ENCODE assay signal across 24 mouse cellular contexts in genomic region chr9:22443157-22443556, GRCm38 (mm10). TPM values are rescaled to one million over a fixed set of nuclear protein-coding genes. Genes with fewer than 3 reads are reported as not detected.
DNase-seq lines count a peak whose midpoint lies in the region; ATAC-seq and TF ChIP-seq lines count a peak whose summit lies in the region.
"Had no signal": no experiment of that assay in that cellular context is flagged by ENCODE, and none has a peak within 500 bp of the region (broad histone marks: within the 10 kb centered on the region; RNA-seq: fewer than 3 reads in every experiment).

No protein-coding gene starts in this region.

- no peak overlapping the region for H3K4me2 ChIP-seq in liver, embryonic 15.5 days
- no peak overlapping the region for H3K4me2 ChIP-seq in liver, embryonic 11.5 days
- H3K4me2 ChIP-seq: heart, embryonic 13.5 days; hindbrain, embryonic 15.5 days had no signal

- H3K9ac ChIP-seq in liver, embryonic 15.5 days, result no peak overlapping the region
- H3K9ac ChIP-seq in liver, embryonic 11.5 days (ENCODE audit: low read depth, low read length), result no peak overlapping the region
- H3K9ac ChIP-seq: heart, embryonic 13.5 days; hindbrain, embryonic 15.5 days had no signal

- 0 out of 2 replicates have a peak overlapping the region, but pooled peaks have one; percentile 19 for H3K27ac ChIP-seq in liver, embryonic 15.5 days (replicated peaks)
- no peak overlapping the region for H3K27ac ChIP-seq in liver, embryonic 11.5 days (ENCODE audit: low read depth, low read length)
- no peak overlapping the region for H3K27ac ChIP-seq in layer of hippocampus, adult 2 months
- H3K27ac ChIP-seq: embryonic facial prominence, embryonic 10.5 days; forebrain, embryonic 10.5 days; gastrocnemius, adult 2 months; heart, embryonic 13.5 days; hindbrain, embryonic 15.5 days had no signal

- 71% methylated on average over 10 of the region's 10 CpGs for WGBS in liver, embryonic 15.5 days (ENCODE audit: insufficient replicate concordance)
- 85% methylated on average over 10 of the region's 10 CpGs for WGBS in liver, embryonic 11.5 days
- WGBS in lung, adult 2 months, result 81% methylated on average over 10 of the region's 10 CpGs

- no peak for DNase-seq in liver, embryonic 11.5 days (ENCODE audit: low spot score)
- peak; percentile 11 for DNase-seq in lung, postnatal 25 days (ENCODE audit: low spot score)
- no peak for DNase-seq in lung, adult 2 months
- no peak for DNase-seq in right cerebral cortex, postnatal 36 days (ENCODE audit: low spot score in 2 of 2)
- no peak for DNase-seq in layer of hippocampus, adult 2 months (ENCODE audit: low spot score in 2 of 2)
- DNase-seq: adrenal gland, postnatal 14 days; cerebellum, adult 2 months; cerebellum, postnatal 10 days; gastrocnemius, adult 2 months; gastrocnemius, postnatal 25 days; heart, adult 11 months; heart, postnatal 36 days had no signal

- TF ChIP-seq POLR2A in lung, adult 2 months (IDR thresholded peaks at IDR 0.05; ENCODE audit: borderline replicate concordance, extremely low read depth, low read depth, low read length), result no peak

- H3K4me3 ChIP-seq in liver, embryonic 15.5 days (replicated peaks), result no peak overlapping the region
- H3K4me3 ChIP-seq in liver, embryonic 11.5 days (ENCODE audit: low read depth, low read length), result no peak overlapping the region
- H3K4me3 ChIP-seq in lung, adult 2 months (replicated peaks; ENCODE audit: extremely low read depth, low read depth, low read length), result no peak overlapping the region
- no peak overlapping the region for H3K4me3 ChIP-seq in layer of hippocampus, adult 2 months
- H3K4me3 ChIP-seq: embryonic facial prominence, embryonic 10.5 days; forebrain, embryonic 10.5 days; gastrocnemius, adult 2 months; heart, embryonic 13.5 days; hindbrain, embryonic 15.5 days had no signal

- peaks cover 15% of the 10 kb centered on the region for H3K36me3 ChIP-seq in liver, embryonic 15.5 days (replicated peaks)
- H3K36me3 ChIP-seq in liver, embryonic 11.5 days (ENCODE audit: control insufficient read depth, insufficient read depth, low read length), result peaks cover 8% of the 10 kb centered on the region; the same call in 1 of the 2 replicates

- no peak for TF ChIP-seq CTCF in lung, adult 2 months (IDR thresholded peaks at IDR 0.05; ENCODE audit: insufficient read depth, low read length)
- TF ChIP-seq CTCF in layer of hippocampus, adult 2 months (conservative IDR thresholded peaks at IDR 0.05), result no peak

- H3K27me3 ChIP-seq in liver, embryonic 15.5 days, result no peaks in the 10 kb centered on the region
- no peaks in the 10 kb centered on the region for H3K27me3 ChIP-seq in liver, embryonic 11.5 days (replicated peaks; ENCODE audit: control insufficient read depth, insufficient read depth, low read length)
- H3K27me3 ChIP-seq: heart, embryonic 13.5 days; hindbrain, embryonic 15.5 days had no signal

- H3K4me1 ChIP-seq in liver, embryonic 15.5 days (replicated peaks), result peaks cover 9% of the 10 kb centered on the region; the same call in 1 of the 2 replicates
- H3K4me1 ChIP-seq in liver, embryonic 11.5 days (replicated peaks; ENCODE audit: control insufficient read depth, insufficient read depth, low read length), result no peaks in the 10 kb centered on the region
- no peaks in the 10 kb centered on the region for H3K4me1 ChIP-seq in lung, adult 2 months (ENCODE audit: control insufficient read depth, insufficient read depth, low read length)
- H3K4me1 ChIP-seq: forebrain, embryonic 10.5 days; heart, embryonic 13.5 days; hindbrain, embryonic 15.5 days had no signal

- no peak for ATAC-seq in liver, embryonic 15.5 days (ENCODE audit: insufficient read depth)
- ATAC-seq in liver, embryonic 11.5 days (replicated peaks; ENCODE audit: low FRiP score), result no peak
- peak; percentile 68 for ATAC-seq in megakaryocyte, adult 5-6 weeks (ENCODE audit: poor library complexity, severe bottlenecking)
- ATAC-seq: forebrain, embryonic 14.5 days had no signal

- H3K9me3 ChIP-seq in liver, embryonic 15.5 days (replicated peaks), result no peaks in the 10 kb centered on the region
- H3K9me3 ChIP-seq in liver, embryonic 11.5 days (ENCODE audit: control insufficient read depth, low read length), result no peaks in the 10 kb centered on the region
- H3K9me3 ChIP-seq: embryonic facial prominence, embryonic 10.5 days; heart, embryonic 13.5 days; hindbrain, embryonic 15.5 days had no signal

RNA-seq across cellular contexts. Expression of gene Gm17545, which starts 10.9 kb away (rescaled TPM):
- not detected in 2 replicates for polyA plus RNA-seq in liver, embryonic 15.5 days (2015; fragmentation: Nextera tagmentation; extraction: Ambion mirVana)
- not detected in 2 replicates for polyA plus RNA-seq in liver, embryonic 11.5 days (2014; fragmentation: Nextera tagmentation; extraction: Ambion mirVana)
- not detected in 2 replicates for polyA plus RNA-seq in lung, adult 2 months (2012; rRNA removed)
- total RNA-seq in megakaryocyte, adult 5-6 weeks (2015), result not detected in 2 replicates
- not detected in 2 replicates for total RNA-seq in megakaryocyte, adult 5-6 weeks (2017)
- total RNA-seq in layer of hippocampus, adult 2 months (2021), result not detected
- total RNA-seq: adrenal gland, postnatal 14 days; gastrocnemius, adult 2 months; gastrocnemius, postnatal 25 days; heart, postnatal 36 days; MEL had no signal
- polyA plus RNA-seq: C2C12; cerebellum, adult 2 months; embryonic facial prominence, embryonic 10.5 days; embryonic facial prominence, embryonic 14.5 days; forebrain, embryonic 10.5 days; forebrain, embryonic 14.5 days; heart, embryonic 13.5 days; heart, postnatal 0 days; hindbrain, embryonic 11.5 days; hindbrain, embryonic 15.5 days had no signal

RNA-seq across cellular contexts. Expression of gene Rp9, which starts 26.4 kb away (rescaled TPM):
- 29.1 and 30.3 TPM in 2 replicates for polyA plus RNA-seq in liver, embryonic 15.5 days (2015; fragmentation: Nextera tagmentation; extraction: Ambion mirVana)
- 74.2 and 79.8 TPM in 2 replicates for polyA plus RNA-seq in liver, embryonic 11.5 days (2014; fragmentation: Nextera tagmentation; extraction: Ambion mirVana)
- polyA plus RNA-seq in lung, adult 2 months (2012; rRNA removed), result 56.2 and 113 TPM in 2 replicates
- total RNA-seq in megakaryocyte, adult 5-6 weeks (2015), result 107 and 118 TPM in 2 replicates
- total RNA-seq in megakaryocyte, adult 5-6 weeks (2017), result 113 and 155 TPM in 2 replicates
- 10 to 100 TPM; 34.3 to 34.5 TPM for total RNA-seq in layer of hippocampus, adult 2 months (2021)

RNA-seq across cellular contexts. Expression of gene 9530077C05Rik, which starts 31.8 kb away (rescaled TPM):
- polyA plus RNA-seq in liver, embryonic 15.5 days (2015; fragmentation: Nextera tagmentation; extraction: Ambion mirVana), result 1.8 and 2.0 TPM in 2 replicates
- polyA plus RNA-seq in liver, embryonic 11.5 days (2014; fragmentation: Nextera tagmentation; extraction: Ambion mirVana), result 2.5 and 3.6 TPM in 2 replicates
- polyA plus RNA-seq in lung, adult 2 months (2012; rRNA removed), result 0.75 and 1.2 TPM in 2 replicates
- total RNA-seq in megakaryocyte, adult 5-6 weeks (2015), result 2.2 and 2.7 TPM in 2 replicates
- total RNA-seq in megakaryocyte, adult 5-6 weeks (2017), result 3.4 and 5.8 TPM in 2 replicates
- total RNA-seq in layer of hippocampus, adult 2 months (2021), result 1 to 10 TPM; 7.6 to 9.6 TPM

RNA-seq across cellular contexts. Expression of gene Bbs9, which starts 32.4 kb away (rescaled TPM):
- polyA plus RNA-seq in liver, embryonic 15.5 days (2015; fragmentation: Nextera tagmentation; extraction: Ambion mirVana), result 2.3 TPM in 2 replicates
- polyA plus RNA-seq in liver, embryonic 11.5 days (2014; fragmentation: Nextera tagmentation; extraction: Ambion mirVana), result 7.8 and 8.7 TPM in 2 replicates
- 13.1 and 15.3 TPM in 2 replicates for polyA plus RNA-seq in lung, adult 2 months (2012; rRNA removed)
- total RNA-seq in megakaryocyte, adult 5-6 weeks (2015), result 7.3 and 12.2 TPM in 2 replicates
- total RNA-seq in megakaryocyte, adult 5-6 weeks (2017), result 8.2 and 13.2 TPM in 2 replicates
- total RNA-seq in layer of hippocampus, adult 2 months (2021), result 10 to 100 TPM; 21.0 to 26.6 TPM

RNA-seq across cellular contexts. Expression of gene Anln, which starts 54.2 kb away (rescaled TPM):
- polyA plus RNA-seq in liver, embryonic 15.5 days (2015; fragmentation: Nextera tagmentation; extraction: Ambion mirVana), result 25.8 and 27.1 TPM in 2 replicates
- polyA plus RNA-seq in liver, embryonic 11.5 days (2014; fragmentation: Nextera tagmentation; extraction: Ambion mirVana), result 42.6 and 45.5 TPM in 2 replicates
- polyA plus RNA-seq in lung, adult 2 months (2012; rRNA removed), result 1.4 and 1.8 TPM in 2 replicates
- total RNA-seq in megakaryocyte, adult 5-6 weeks (2015), result 100 and 102 TPM in 2 replicates
- total RNA-seq in megakaryocyte, adult 5-6 weeks (2017), result 73.3 and 81.7 TPM in 2 replicates
- 10 to 100 TPM; 17.4 to 21.5 TPM for total RNA-seq in layer of hippocampus, adult 2 months (2021)
